ENCODE assay signal across 17 mouse cellular contexts in genomic region chr10:120389707-120390106, GRCm38 (mm10).
"Had no signal": no experiment of that assay in that cellular context is flagged by ENCODE, and none has a peak within 500 bp of the region (broad histone marks: within the 10 kb centered on the region; RNA-seq: fewer than 3 reads in every experiment).

No protein-coding gene starts in this region.

- H3K27ac ChIP-seq: limb, embryonic 15.5 days; liver, embryonic 13.5 days; midbrain, embryonic 10.5 days; midbrain, embryonic 13.5 days; neural tube, embryonic 13.5 days; stomach, embryonic 15.5 days had no signal

- H3K9me3 ChIP-seq: limb, embryonic 12.5 days; limb, embryonic 15.5 days; liver, embryonic 13.5 days; megakaryocyte, embryonic 14.5 days; midbrain, embryonic 10.5 days; midbrain, embryonic 13.5 days; neural tube, embryonic 13.5 days; stomach, embryonic 15.5 days had no signal

- H3K4me3 ChIP-seq: limb, embryonic 12.5 days; limb, embryonic 15.5 days; liver, embryonic 13.5 days; megakaryocyte, embryonic 14.5 days; midbrain, embryonic 10.5 days; midbrain, embryonic 13.5 days; myocyte; neural tube, embryonic 13.5 days; stomach, embryonic 15.5 days had no signal

- H3K4me2 ChIP-seq: limb, embryonic 12.5 days; limb, embryonic 15.5 days; liver, embryonic 13.5 days; midbrain, embryonic 13.5 days; neural tube, embryonic 13.5 days; stomach, embryonic 15.5 days had no signal

- H3K36me3 ChIP-seq: limb, embryonic 15.5 days; liver, embryonic 13.5 days; midbrain, embryonic 10.5 days; midbrain, embryonic 13.5 days; neural tube, embryonic 13.5 days; stomach, embryonic 15.5 days had no signal

- H3K27me3 ChIP-seq: limb, embryonic 12.5 days; limb, embryonic 15.5 days; liver, embryonic 13.5 days; megakaryocyte, embryonic 14.5 days; stomach, embryonic 15.5 days had no signal

- DNase-seq: liver, embryonic 13.5 days; lung, adult 2 months; retina, postnatal 1 day; right cerebral cortex, postnatal 25 days; spleen, adult 18-20 months; thymus, postnatal 25 days had no signal

- H3K9ac ChIP-seq: limb, embryonic 12.5 days; limb, embryonic 15.5 days; liver, embryonic 13.5 days; midbrain, embryonic 13.5 days; neural tube, embryonic 13.5 days; stomach, embryonic 15.5 days had no signal

- ATAC-seq: intestine, postnatal 0 days; lung, postnatal 0 days; midbrain, embryonic 13.5 days; midbrain, embryonic 16.5 days had no signal
